Mouse (Mus musculus): Measurements from ENCODE around the gene Vmn2r37. TPM values are rescaled to one million over a fixed set of nuclear protein-coding genes. Genes with fewer than 3 reads are reported as not detected.

The Vmn2r37 gene
- total RNA-seq (2023; ENCODE audit: inconsistent age) = not detected in 4 replicates

GRCm38 (mm10) chr7:9223553-9223952 lies at the start of gene Vmn2r37:
Gene Vmn2r37 (minus strand): TSS chr7:9223653.

Other genes with a start within 250 kb of the Vmn2r37 start
- not detected in 4 replicates for gene Vmn2r39, start 192.9 kb downstream of the Vmn2r37 start, total RNA-seq (2023; ENCODE audit: inconsistent age)
- not detected in 4 replicates for gene Vmn2r38, start 125.8 kb downstream of the Vmn2r37 start, total RNA-seq (2023; ENCODE audit: inconsistent age)

Measured in B cell, adult (primary cell).